Mouse (Mus musculus) MEL-GATA-1-ER (cell line): Measurements from ENCODE around the gene Mroh2a.

Experiments used
- DNase-seq: peaks from one replicate; pipeline ENCODE4 v3.0.0-alpha.2; 2012; ENCODE audit warnings: low read depth; ENCODE audit errors: extremely low read depth

Gene Mroh2a

GRCm38 (mm10) chr1:88289917-88290316, 63.1 kb downstream of the Mroh2a start:
- DNase-seq = peak; percentile 57

- no peak for DNase-seq
These were observed 63.7 kb downstream of the Mroh2a start for GRCm38 (mm10) chr1:88290511-88290910.

GRCm38 (mm10) chr1:88291409-88292005, 64.7 kb downstream of the Mroh2a start:
- no peak for DNase-seq

GRCm38 (mm10) chr1:88292057-88292456, 65.3 kb downstream of the Mroh2a start:
- no peak for DNase-seq

GRCm38 (mm10) chr1:88294650-88295049, 67.9 kb downstream of the Mroh2a start:
- no peak for DNase-seq

GRCm38 (mm10) chr1:88296171-88296920, 69.6 kb downstream of the Mroh2a start:
- DNase-seq = no peak

- no peak for DNase-seq
These were observed 70.9 kb downstream of the Mroh2a start for GRCm38 (mm10) chr1:88297480-88298258.

- no peak for DNase-seq
These were observed 72.1 kb downstream of the Mroh2a start for GRCm38 (mm10) chr1:88298686-88299528.

GRCm38 (mm10) chr1:88299529-88299945, 72.8 kb downstream of the Mroh2a start:
- DNase-seq = no peak

GRCm38 (mm10) chr1:88300301-88301050, 73.7 kb downstream of the Mroh2a start:
- no peak for DNase-seq

GRCm38 (mm10) chr1:88301121-88302014, 74.6 kb downstream of the Mroh2a start:
- DNase-seq = no peak

- DNase-seq = no peak
These were observed 75.4 kb downstream of the Mroh2a start for GRCm38 (mm10) chr1:88302057-88302740.

- no peak for DNase-seq
These were observed 77.0 kb downstream of the Mroh2a start for GRCm38 (mm10) chr1:88303762-88304161.

- DNase-seq = no peak
These were observed 77.6 kb downstream of the Mroh2a start for GRCm38 (mm10) chr1:88304261-88304985.

- DNase-seq = no peak
These were observed 78.4 kb downstream of the Mroh2a start for GRCm38 (mm10) chr1:88305018-88305795.

- no peak for DNase-seq
These were observed 79.8 kb downstream of the Mroh2a start for GRCm38 (mm10) chr1:88306543-88306942.

- no peak for DNase-seq
These were observed 80.4 kb downstream of the Mroh2a start for GRCm38 (mm10) chr1:88307180-88307579.

- DNase-seq = no peak
These were observed 82.2 kb downstream of the Mroh2a start for GRCm38 (mm10) chr1:88309020-88309419.
